Mouse (Mus musculus) spleen, adult 2 months (tissue): ENCODE data around the gene Trpc2. TPM values are rescaled to one million over a fixed set of nuclear protein-coding genes. Genes with fewer than 3 reads are reported as not detected.

ENCODE experiments used
- DNase-seq, 2 experiments: peaks; one replicate each; pipeline versions ENCODE4 v3.0.0 to v3.0.0-alpha.2; 2012 to 2021; ENCODE audit warnings: low spot score in 2 of 2, low read depth in 1 of 2
- H3K27ac ChIP-seq: fragments of 200-500 bp; 2 replicates; pipeline ENCODE4 v1.5.1; 2012; ENCODE audit warnings: low read length, inconsistent platforms; ENCODE audit not compliant: insufficient read depth
- H3K27me3 ChIP-seq: fragments of 200-500 bp; 2 replicates; pipeline ENCODE4 v1.6.1; 2012; ENCODE audit warnings: mild to moderate bottlenecking, moderate library complexity, low read length, inconsistent platforms; ENCODE audit not compliant: control insufficient read depth, insufficient read depth
- H3K36me3 ChIP-seq: fragments of 200-500 bp; 2 replicates; pipeline ENCODE4 v1.6.1; 2012; ENCODE audit warnings: mild to moderate bottlenecking, low read length, inconsistent platforms; ENCODE audit not compliant: control insufficient read depth, insufficient read depth
- H3K4me1 ChIP-seq: fragments of 200-500 bp; 2 replicates; pipeline ENCODE4 v1.6.1; 2011; ENCODE audit warnings: inconsistent platforms; ENCODE audit not compliant: control insufficient read depth, insufficient read depth, insufficient read length
- H3K4me3 ChIP-seq: fragments of 200-500 bp; 2 replicates; pipeline ENCODE4 v1.5.1; 2011; ENCODE audit warnings: mild to moderate bottlenecking, inconsistent platforms; ENCODE audit not compliant: insufficient read depth, insufficient read length; ENCODE audit errors: extremely low read depth
- CTCF ChIP-seq: fragments of 200-500 bp; IDR thresholded peaks from 2 replicates; pipeline ENCODE4 v1.5.1; 2011; ENCODE audit warnings: mild to moderate bottlenecking, inconsistent platforms; ENCODE audit not compliant: insufficient read depth, insufficient read length, insufficient replicate concordance; ENCODE audit errors: extremely low read depth
- POLR2A ChIP-seq: fragments of 200-500 bp; IDR thresholded peaks from 2 replicates; pipeline ENCODE4 v1.6.1; 2011; ENCODE audit warnings: low read depth, low read length, inconsistent platforms
- WGBS: fragments of 180-500 bp; shearing (Covaris S2); methylation state at CpG from one replicate; pipeline ENCODE4 v1.1.7; 2018; 5-methylcytosine and 5-hydroxymethylcytosine counted together
- polyA plus RNA-seq: library from polyadenylated mRNA; depleted of rRNA; stranded (reverse); fragments of >200 nt; gene quantifications from 2 replicates; pipeline ENCODE4 v1.2.3, GENCODE M21; 2012

The Trpc2 gene
- polyA plus RNA-seq, 1 experiment, result 2.0 TPM

DNA sequence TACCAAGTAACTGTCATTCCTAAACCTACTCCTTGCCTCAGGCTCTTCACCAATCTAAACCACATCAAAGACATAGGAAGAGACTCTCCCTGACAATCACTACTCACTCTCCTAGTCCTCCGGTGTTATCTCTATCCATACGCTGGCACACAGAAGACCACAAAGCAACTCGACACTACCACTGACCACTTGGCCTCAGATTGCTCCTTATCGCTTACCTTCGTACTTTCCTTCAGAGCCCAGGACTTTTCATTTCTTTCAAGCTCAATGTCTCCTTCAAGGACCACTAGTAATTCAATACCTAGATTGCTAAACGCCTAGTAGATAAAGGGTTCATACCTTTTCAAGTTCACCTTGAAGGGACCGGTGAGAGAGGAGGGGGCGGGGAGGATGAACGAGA is 19.0 kb upstream of the Trpc2 start:
- Histone ChIP-seq H3K27ac (no peak overlapping the region), H3K27me3 (no peaks in the 10 kb centered on the region), H3K4me1 (no peaks in the 10 kb centered on the region; the same call in 1 of the 2 replicates), H3K4me3 (no peak overlapping the region; the same call in 1 of the 2 replicates), H3K36me3 (peaks cover 2% of the 10 kb centered on the region)
- no peak for TF ChIP-seq CTCF
- TF ChIP-seq POLR2A, result no peak
- 81% methylated on average over 9 of the region's 9 CpGs for WGBS
- no peak for DNase-seq

- Histone ChIP-seq H3K27me3 (no peaks in the 10 kb centered on the region), H3K36me3 (no peaks in the 10 kb centered on the region), H3K4me1 (no peaks in the 10 kb centered on the region; the same call in 1 of the 2 replicates), H3K4me3 (peak overlapping the region; percentile 72), H3K27ac (peak overlapping the region; percentile 78)
- no peak for TF ChIP-seq CTCF
- TF ChIP-seq POLR2A, result no peak
- 1% methylated on average over 9 of the region's 9 CpGs for WGBS
- DNase-seq, result no peak
Observed at GRCm38 (mm10) chr7:102064655-102065045, 18.3 kb upstream of the Trpc2 start.

- H3K4me1 ChIP-seq, result no peaks in the 10 kb centered on the region; the same call in 1 of the 2 replicates
- TF ChIP-seq CTCF (no peak), POLR2A (peak; percentile 29)
- peak; percentile 83 to 90 for DNase-seq
- H3K4me3 ChIP-seq, result peak within 1 kb of the TSS; percentile 72
- peak within 1 kb of the TSS; percentile 78 for H3K27ac ChIP-seq
- H3K36me3 ChIP-seq, result no peaks in the 10 kb centered on the region
- no peaks in the 10 kb centered on the region for H3K27me3 ChIP-seq
- under 1% methylated on average over 56 of the region's 56 CpGs for WGBS
Observed at GRCm38 (mm10) chr7:102065046-102065891, 17.6 kb upstream of the Trpc2 start, which contains the start of the genes Rnf121, Xndc1 and Xntrpc. Gene Rnf121, minus strand, starts transcription at chr7:102065469. Gene Xndc1, plus strand, starts transcription at chr7:102065511. Gene Xntrpc, plus strand, starts transcription at chr7:102065713.

DNA sequence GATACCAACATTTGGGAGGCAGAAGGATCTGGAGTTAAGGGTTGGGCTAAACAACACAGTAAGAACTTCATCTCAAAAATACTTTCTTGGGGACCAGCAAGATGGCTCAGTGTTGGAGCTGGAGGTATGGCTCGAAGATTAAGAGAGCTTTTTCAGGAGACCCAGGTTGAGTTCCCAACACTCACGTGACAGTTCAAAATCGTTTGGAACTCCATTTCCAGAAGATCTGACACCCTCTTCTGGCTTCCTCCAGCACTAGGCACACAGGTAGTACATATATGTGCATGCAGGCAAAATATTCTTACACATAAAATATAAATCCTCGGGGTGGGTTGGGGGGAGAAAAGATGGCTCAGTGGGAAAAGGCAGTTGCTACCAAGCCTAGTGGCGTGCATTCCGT is 16.6 kb upstream of the Trpc2 start:
- peak overlapping the region; percentile 11 for H3K4me3 ChIP-seq
- TF ChIP-seq CTCF, result no peak
- no peak for TF ChIP-seq POLR2A
- no peak for DNase-seq
- H3K27ac ChIP-seq, result no peak overlapping the region
- H3K36me3 ChIP-seq, result no peaks in the 10 kb centered on the region
- no peaks in the 10 kb centered on the region; the same call in 1 of the 2 replicates for H3K4me1 ChIP-seq
- no peaks in the 10 kb centered on the region for H3K27me3 ChIP-seq
- WGBS, result 53% methylated on average over 6 of the region's 6 CpGs

GRCm38 (mm10) chr7:102076714-102077296 is 6.1 kb upstream of the Trpc2 start:
- peak; percentile 23 to 26 for DNase-seq
- Histone ChIP-seq H3K36me3 (peaks cover 34% of the 10 kb centered on the region), H3K4me1 (no peaks in the 10 kb centered on the region), H3K27ac (no peak overlapping the region), H3K27me3 (no peaks in the 10 kb centered on the region), H3K4me3 (no peak overlapping the region)
- peak; percentile 43; the same call in 1 of the 2 replicates for TF ChIP-seq CTCF
- no peak for TF ChIP-seq POLR2A
- WGBS, result 86% methylated on average over 7 of the region's 7 CpGs

GRCm38 (mm10) chr7:102078517-102078916 is 4.4 kb upstream of the Trpc2 start:
- H3K27me3 ChIP-seq, result no peaks in the 10 kb centered on the region
- TF ChIP-seq CTCF (peak; percentile 15; the same call in 1 of the 2 replicates), POLR2A (no peak)
- no peak overlapping the region for H3K27ac ChIP-seq
- peaks cover 35% of the 10 kb centered on the region for H3K36me3 ChIP-seq
- H3K4me3 ChIP-seq, result no peak overlapping the region
- no peak for DNase-seq
- H3K4me1 ChIP-seq, result no peaks in the 10 kb centered on the region
- WGBS, result 81% methylated on average over 7 of the region's 7 CpGs

GRCm38 (mm10) chr7:102080311-102080710 is 2.6 kb upstream of the Trpc2 start:
- H3K36me3 ChIP-seq, result peaks cover 27% of the 10 kb centered on the region
- no peaks in the 10 kb centered on the region for H3K4me1 ChIP-seq
- WGBS, result 94% methylated on average over 8 of the region's 8 CpGs
- H3K27ac ChIP-seq, result no peak overlapping the region
- DNase-seq, result no peak
- TF ChIP-seq POLR2A (no peak), CTCF (no peak)
- no peaks in the 10 kb centered on the region for H3K27me3 ChIP-seq
- H3K4me3 ChIP-seq, result no peak overlapping the region
